Mouse (Mus musculus) heart, postnatal 14 days (tissue): ENCODE data around the gene Hba-a2. TPM values are rescaled to one million over a fixed set of nuclear protein-coding genes. Genes with fewer than 3 reads are reported as not detected.
A peak's percentile ranks its signal among the peaks of the same experiment; 100 is the strongest.
"Not testable (repeated sequence)": the region's sequence is repeated elsewhere in the genome, so short reads cannot be mapped to it uniquely, and the experiment has no call there.

Source experiments
- DNase-seq, 2 experiments: peaks; one replicate each; pipeline ENCODE4 v3.0.0; 2021 to 2022
- intact Hi-C: fragments of 180-260 bp; cut with DNase I; formaldehyde crosslinking; loops from one replicate; pipeline ENCODE4 v1.15.1; 2025
- total RNA-seq, 2 experiments: library from RNA; stranded (reverse); gene quantifications; 2 replicates each; pipeline ENCODE4 v1.2.3; 2021

Hba-a2 gene
- total RNA-seq, 2 experiments from 2014 or later, result 17,559 to 24,540 TPM

- no peak for DNase-seq
- intact Hi-C loops, result no loop called here
These were observed 14.7 kb upstream of the Hba-a2 start for GRCm38 (mm10) chr11:32281416-32282144.

DNA sequence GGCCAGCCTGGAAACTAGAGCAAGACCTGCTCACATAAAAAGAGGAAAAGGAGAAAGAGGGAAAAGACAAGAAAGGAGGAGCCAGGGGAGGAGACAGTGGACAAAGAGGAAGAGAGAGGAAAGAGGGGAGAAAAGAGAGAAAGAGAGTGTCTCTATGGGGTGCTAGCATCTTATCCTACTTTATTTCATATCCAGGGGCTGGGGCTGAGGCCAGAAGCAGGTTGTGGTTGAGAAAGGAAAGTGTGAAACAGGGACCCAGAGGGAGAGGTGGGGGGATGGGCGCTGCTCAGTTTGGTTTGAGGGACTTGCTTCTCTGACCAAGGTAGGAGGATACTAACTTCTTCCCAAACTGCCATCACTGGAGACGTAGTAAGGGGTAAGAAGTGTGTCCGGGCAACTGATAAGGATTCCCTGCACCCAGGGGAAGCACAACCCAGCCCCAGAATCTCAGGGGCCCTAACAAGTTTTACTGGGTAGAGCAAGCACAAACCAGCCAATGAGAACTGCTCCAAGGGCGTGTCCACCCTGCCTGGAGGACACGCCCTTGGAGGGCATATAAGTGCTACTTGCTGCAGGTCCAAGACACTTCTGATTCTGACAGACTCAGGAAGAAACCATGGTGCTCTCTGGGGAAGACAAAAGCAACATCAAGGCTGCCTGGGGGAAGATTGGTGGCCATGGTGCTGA, 13.1 kb upstream of the Hba-a2 start, which contains the start of gene Hba-a1:
Gene Hba-a1, plus strand, starts transcription at position 421 of the 687 bp plus-strand sequence.
- DNase-seq, intact Hi-C loops: not testable (repeated sequence)

GRCm38 (mm10) chr11:32284582-32284981, 11.7 kb upstream of the Hba-a2 start:
- intact Hi-C loops, DNase-seq: not testable (repeated sequence)

DNA sequence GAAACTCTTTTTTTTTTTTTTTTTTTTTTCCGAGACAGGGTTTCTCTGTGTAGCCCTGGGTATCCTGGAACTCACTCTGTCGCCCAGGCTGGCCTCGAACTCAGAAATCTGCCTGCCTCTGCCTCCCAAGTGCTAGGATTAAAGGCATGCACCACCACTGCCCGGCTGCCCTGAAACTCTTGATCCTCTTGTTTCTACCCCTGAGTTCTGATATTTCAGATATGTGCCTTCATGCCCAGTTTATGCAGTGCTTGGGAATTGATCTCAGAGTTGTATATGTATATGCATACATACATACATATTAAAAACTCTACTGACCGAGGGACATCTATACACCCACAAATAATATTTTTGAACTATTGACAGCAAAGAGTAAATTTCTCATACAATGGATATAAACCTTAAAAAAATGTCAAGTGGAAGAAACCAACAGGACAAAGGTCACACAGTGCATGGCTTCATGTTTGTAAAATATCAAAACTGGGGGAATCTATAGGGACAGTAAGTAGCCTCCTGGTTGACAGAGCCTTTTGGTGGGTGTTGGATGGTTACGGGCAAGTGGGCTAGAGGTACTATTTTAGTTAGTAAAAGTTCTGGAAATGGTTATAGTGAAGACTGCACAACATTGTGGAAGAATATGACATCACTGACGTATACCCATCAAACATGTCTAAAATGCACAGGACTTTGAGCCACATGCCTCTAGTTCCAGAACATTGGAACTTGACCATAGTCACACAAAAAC, 11.1 kb upstream of the Hba-a2 start:
- DNase-seq, result no peak
- intact Hi-C loops, result loop anchor here (5.0 kb wide), 1 partner anchor 37 kb away; no protein-coding TSS in a partner anchor

DNA sequence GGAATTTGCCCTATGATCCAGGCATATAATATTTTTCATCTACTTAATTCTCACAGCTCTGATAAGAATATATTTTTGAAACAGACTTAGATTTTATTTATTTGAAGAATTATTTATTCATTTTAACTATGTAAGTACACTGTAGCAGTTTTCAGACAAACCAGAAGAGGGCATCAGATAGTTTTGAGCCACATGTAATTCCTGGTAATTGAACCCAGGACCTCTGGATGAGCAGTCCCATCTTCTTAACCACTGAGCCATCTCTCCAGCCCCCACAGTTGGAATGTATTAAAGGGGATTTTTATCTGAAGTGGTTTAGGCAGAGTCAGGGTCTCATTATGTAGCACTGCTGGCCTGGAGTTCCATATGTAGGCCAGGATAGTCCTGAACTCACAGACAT, 10.4 kb upstream of the Hba-a2 start:
- intact Hi-C loops, result loop anchor here (1.0 to 5.0 kb wide), 3 partner anchors 36 to 103 kb away; no protein-coding TSS in a partner anchor
- not testable (repeated sequence) for DNase-seq

GRCm38 (mm10) chr11:32286695-32287492, 9.4 kb upstream of the Hba-a2 start, which contains the start of gene Hbq1b:
TSS of gene Hbq1b (plus strand) at chr11:32286965.
- intact Hi-C loops, result loop anchor here (1.0 to 5.0 kb wide), 3 partner anchors 35 to 104 kb away; no protein-coding TSS in a partner anchor
- DNase-seq, result peak; percentile 72 to 83

DNA sequence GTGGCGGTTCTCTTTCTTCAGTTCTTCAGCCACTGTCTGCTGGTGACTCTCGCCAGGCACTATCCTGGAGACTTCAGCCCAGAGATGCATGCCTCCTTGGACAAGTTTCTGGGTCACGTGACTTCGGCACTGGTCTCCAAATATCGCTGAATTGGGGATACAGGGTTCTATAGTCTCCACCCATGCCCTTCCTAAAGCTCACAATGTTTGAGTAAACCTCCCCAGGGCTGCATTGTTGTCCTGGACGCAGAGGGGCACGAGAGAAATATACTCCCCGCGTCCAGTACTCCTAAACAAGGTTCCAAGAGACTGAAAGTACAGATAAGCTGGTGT, 8.8 kb upstream of the Hba-a2 start:
- no peak for DNase-seq
- intact Hi-C loops, result loop anchor here (2.0 to 5.0 kb wide), 2 partner anchors 35 to 105 kb away; no protein-coding TSS in a partner anchor

DNA sequence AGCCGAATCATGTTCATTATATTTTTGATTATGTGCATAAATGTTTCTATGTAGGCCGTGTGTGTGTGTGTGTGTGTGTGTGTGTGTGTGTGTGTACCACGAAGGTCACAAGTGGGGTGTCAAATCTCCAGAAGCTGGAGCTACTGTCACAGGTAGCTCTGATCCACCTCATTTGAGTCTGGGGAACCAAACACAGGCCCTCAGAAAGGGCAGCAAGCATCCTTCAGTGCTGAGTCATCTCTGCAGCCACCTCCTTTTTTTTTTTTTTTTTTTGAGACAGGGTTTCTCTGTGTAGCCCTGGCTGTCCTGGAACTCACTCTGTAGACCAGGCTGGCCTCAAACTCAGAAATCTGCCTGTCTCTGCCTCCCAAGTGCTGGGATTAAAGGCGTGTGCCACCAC, 3.5 kb upstream of the Hba-a2 start:
- DNase-seq, intact Hi-C loops: not testable (repeated sequence)

- intact Hi-C loops, DNase-seq: not testable (repeated sequence)
These were observed 2.8 kb upstream of the Hba-a2 start for GRCm38 (mm10) chr11:32293479-32293878.

DNA sequence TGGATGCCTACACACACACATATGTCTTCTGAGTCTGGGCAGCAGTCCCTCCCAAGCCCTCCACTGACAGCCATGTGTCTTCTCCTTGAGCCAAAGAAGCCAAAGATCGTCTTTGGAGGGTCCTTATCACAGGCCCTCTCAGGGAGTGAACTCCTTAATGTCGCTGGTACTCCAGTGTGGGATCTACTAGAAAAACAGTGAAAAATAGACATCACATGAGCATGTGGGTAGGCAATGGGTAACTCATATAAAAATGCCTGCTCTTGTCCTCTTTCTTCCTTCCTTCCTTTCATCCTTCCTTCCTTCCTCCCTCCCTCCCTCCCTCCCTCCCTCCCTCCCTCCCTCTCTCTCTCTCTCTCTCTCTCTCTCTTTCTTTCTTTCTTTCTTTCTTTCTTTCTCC, 1.1 kb downstream of the Hba-a2 start:
- intact Hi-C loops, DNase-seq: not testable (repeated sequence)

DNA sequence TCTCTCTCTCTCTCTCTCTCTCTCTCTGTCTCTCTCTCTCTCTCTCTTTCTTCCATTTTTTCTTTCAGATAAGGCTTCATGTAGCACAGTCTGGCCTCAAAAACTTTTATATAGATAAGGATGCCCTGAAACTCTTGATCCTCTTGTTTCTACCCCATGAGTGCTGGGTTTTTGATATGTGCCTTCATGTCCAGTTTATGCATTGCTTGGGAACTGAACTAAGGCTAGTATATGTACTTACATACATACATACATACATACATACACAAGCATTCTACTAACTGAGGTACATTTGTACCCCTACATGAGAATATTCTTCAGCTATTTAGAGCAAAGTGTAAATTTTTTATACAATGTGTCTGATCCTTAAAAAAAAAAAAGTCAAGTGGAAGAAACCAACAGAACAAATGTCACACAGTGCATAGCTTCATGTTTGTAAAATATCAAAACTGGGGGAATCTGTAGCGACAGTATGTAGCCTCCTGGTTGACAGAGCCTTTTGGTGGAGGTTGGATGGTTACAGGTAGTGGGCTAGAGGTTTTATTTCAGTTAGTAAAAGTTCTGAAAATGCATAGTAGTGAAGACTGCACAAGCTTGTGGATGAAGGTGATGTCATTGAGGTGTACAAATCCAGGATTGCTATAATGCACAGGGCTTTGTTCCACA, 1.7 kb downstream of the Hba-a2 start:
- intact Hi-C loops, result no loop called here

DNA sequence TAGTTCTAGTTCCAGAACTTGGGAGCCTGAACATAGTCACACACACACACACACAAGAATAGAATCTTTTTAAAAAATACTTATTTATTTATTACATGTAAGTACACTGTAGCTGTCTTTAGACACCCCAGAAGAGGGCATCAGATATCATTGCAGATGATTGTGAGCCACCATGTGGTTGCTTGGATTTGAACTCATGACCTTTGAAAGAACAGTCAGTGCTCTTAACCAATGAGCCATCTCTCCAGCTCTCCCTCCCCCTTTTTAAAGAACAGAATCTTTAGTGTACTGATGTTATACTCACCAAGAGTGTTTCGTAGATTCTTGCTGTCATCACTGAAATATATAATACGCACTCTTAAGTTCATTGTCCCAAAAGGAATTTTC, 2.2 kb downstream of the Hba-a2 start:
- DNase-seq, result no peak
- intact Hi-C loops, result no loop called here

More for the DNA sequence above, 1.7 kb downstream of the Hba-a2 start:
- no peak for DNase-seq

DNA sequence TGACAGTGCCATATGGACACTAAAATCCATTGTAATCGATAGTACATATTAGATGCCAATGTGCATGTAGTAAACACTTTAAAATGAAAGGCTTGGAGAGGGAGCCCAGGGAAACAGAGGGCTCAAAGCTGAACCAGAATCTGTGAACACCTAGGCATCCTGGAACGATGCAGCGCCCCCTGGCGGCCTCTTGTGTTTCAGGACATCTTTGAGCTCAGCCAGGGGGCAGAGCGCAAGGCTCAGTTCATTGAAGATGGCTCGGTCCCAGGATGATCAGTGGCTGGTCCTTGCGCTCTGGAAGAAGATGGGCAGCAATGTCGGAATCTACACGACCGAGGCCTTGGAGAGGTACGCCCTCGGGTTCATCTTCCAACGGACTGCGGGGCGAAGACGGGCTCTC, 3.6 kb downstream of the Hba-a2 start, which contains the start of gene Hbq1a:
Gene Hbq1a, plus strand, starts transcription at position 205 of the 400 bp plus-strand sequence.
- peak; percentile 57 to 68 for DNase-seq
- intact Hi-C loops, result loop anchor here (5.0 kb wide), 1 partner anchor 118 kb away; no protein-coding TSS in a partner anchor

DNA sequence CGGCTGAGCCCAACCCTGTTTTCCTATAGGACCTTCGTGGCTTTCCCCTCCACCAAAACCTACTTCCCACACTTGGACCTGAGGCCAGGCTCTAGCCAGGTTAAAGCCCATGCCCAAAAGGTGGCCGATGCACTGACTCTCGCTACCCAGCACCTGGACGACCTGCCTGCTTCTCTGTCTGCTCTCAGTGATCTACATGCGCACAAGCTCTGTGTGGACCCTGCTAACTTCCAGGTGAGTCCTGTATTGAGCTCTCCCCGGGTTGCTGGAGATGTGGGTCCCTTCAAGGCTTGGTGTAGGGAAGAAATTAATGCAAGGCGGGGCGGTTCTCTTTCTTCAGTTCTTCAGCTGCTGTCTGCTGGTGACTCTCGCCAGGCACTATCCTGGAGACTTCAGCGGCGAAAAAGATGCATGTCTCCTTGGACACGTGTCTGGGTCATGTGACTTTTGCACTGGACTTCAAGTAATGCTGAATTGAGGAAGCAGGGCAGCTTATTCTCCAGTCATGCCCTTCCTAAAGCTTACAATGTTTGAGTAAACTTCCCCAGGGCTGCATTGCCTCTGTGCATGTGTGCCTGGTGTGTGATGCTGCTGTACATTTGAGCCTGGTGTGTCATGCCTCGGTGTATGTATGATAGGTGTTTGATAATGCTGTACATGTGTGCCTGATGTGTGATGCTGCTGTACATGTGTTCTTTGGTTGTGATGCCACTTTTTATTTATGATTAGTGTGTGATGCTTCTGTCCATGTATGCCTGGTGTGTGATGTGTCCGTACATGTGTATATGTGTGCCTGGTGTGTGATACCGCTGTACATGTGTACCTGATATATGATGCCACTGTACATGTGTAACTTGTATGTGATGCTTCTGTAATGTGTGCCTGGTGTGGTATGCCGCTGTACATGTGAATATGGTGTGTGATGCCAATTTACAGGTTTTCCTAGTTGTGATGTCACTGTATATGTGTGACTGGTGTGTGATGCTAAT, 4.3 kb downstream of the Hba-a2 start:
- intact Hi-C loops, result loop anchor here (5.0 kb wide), 1 partner anchor 118 kb away; no protein-coding TSS in a partner anchor

DNA sequence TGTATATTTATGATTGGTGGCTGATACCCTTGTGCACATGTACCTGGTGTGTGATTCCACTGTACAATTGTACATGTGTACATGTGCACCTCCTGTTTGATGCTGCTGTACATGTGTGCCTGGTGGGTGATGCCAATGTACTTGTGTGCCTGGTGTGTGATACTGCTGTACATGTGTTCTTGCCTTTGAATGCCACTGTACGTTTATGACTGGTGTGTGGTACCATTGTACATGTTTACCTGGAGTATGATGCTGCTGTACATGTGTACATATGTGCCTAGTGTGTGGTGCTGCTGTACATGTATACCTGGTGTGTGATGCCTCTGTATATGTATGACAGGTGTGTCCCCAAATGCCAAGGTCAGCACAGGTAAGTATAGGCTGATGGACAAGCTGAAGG, 5.2 kb downstream of the Hba-a2 start:
- intact Hi-C loops, result loop anchor here (5.0 kb wide), 1 partner anchor 119 kb away; no protein-coding TSS in a partner anchor
- no peak for DNase-seq

More for the DNA sequence above, 4.3 kb downstream of the Hba-a2 start:
- no peak for DNase-seq

GRCm38 (mm10) chr11:32302824-32303419, 6.6 kb downstream of the Hba-a2 start:
- DNase-seq, result peak; percentile 29 to 55
- intact Hi-C loops, result loop anchor here (5.0 kb wide), 1 partner anchor 121 kb away; no protein-coding TSS in a partner anchor

DNA sequence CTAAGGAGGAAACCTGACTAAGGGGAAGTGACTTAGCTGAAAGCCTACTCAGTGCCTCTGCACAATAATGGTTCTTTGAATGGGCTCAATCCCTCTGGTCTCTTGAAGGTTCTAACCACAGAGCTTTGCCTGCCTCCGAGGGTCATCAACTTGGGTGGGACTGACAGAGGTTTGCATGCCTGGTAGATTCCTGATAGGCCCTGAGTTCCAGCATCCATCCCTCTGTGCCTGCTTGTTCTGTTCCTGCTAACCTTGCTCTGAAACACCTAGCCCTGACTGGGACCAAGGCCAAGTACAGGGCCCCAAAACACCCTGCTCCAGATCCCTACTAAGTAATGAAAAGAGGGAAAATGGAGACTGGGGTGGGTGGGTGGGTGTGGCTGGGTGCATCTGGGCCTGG, 7.2 kb downstream of the Hba-a2 start:
- intact Hi-C loops, result loop anchor here (5.0 kb wide), 1 partner anchor 121 kb away; no protein-coding TSS in a partner anchor
- DNase-seq, result no peak
